Mouse (Mus musculus): Measurements from ENCODE around the gene Khsrp.
"Not testable (repeated sequence)": the region's sequence is repeated elsewhere in the genome, so short reads cannot be mapped to it uniquely, and the experiment has no call there.

The Khsrp gene

DNA sequence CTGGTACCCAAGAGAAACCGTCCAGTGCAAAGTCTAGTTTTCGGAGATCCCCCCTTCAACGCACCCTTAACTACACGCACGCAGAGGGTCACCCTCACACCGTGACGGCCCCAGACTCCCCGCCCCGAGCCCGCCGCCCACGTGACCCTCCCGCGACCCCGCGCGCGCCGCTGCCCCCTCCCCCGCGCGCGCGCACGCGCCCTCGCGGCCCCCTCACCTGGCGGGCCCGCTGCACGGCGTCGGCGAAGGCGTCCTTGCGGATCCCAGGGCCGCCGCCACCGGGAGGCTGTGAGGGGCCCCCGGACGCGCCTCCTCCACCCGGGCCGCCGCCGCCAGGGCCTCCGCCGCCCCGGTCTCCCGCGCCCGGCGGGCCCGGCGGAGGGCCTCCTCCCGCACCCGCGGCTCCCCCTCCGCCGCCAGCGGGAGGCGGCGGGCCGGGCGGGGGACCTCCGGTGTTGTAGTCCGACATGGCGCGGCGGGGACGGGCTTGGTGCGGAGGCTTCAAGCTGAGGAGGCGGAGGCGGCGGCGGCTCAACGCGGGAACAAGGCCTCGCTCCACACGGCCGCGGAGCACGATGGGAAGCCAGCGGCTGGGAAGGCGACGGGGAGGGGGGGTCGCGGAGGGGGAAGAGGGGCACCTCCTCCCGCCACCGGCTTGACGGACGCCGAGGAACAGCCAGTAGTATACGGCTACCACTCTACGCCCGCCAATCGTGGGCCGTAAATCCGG, at the start of gene Khsrp:
Gene Khsrp (minus strand): TSS at position 592 of the 730 bp plus-strand sequence.
- no peak for DNase-seq (ENCODE audit: low spot score)

DNA sequence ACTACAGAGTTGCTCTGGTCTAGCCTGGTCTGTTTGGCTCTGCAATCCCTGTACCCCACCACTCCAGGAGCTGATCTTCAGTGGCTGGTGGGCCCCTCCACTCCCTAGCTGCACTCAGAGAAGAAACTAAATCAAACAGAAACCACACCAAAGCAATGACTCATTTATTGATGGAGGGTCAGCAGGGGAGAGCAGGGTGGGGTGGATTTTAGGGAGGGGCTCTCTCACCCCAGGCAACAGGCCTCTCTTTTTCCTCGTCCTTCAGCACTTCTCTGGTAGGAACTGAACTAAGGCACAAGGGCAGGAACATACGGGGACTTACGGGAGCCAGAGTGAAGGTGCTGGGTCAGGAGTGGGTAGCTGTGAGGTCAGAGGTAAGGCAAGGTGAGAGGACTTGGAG, 48.6 kb upstream of the Khsrp start:
- DNase-seq (ENCODE audit: low spot score) = no peak

GRCm38 (mm10) chr17:57078336-57078735, 47.0 kb upstream of the Khsrp start, which contains the start of gene Dennd1c:
Dennd1c (minus strand) TSS chr17:57078514.
- no peak for DNase-seq (ENCODE audit: low spot score)

- DNase-seq (ENCODE audit: low spot score) = no peak
These were observed 45.6 kb upstream of the Khsrp start for GRCm38 (mm10) chr17:57076916-57077315.

GRCm38 (mm10) chr17:57070699-57071098, 39.4 kb upstream of the Khsrp start:
- DNase-seq (ENCODE audit: low spot score) = no peak

DNA sequence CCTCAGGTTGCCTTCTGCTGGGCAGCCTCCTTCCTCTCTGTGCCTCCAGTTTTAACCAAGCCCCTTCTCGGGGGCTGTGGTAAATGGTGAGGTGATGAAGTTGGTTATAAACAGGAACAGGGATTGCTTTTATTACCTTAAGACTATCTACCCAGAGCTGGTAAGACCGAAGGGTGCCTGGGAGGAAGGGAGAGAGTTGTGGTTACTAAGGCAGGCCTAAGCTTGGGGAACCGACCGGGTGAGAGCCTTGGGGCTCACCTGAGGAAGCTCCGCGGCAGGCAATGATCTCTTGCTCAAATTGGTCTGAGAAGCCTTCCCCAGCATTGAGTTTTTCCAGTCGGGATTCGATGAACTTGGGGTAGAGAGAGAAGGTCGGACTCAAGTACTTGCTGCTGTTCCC, 39.0 kb upstream of the Khsrp start:
- no peak for DNase-seq (ENCODE audit: low spot score)

DNA sequence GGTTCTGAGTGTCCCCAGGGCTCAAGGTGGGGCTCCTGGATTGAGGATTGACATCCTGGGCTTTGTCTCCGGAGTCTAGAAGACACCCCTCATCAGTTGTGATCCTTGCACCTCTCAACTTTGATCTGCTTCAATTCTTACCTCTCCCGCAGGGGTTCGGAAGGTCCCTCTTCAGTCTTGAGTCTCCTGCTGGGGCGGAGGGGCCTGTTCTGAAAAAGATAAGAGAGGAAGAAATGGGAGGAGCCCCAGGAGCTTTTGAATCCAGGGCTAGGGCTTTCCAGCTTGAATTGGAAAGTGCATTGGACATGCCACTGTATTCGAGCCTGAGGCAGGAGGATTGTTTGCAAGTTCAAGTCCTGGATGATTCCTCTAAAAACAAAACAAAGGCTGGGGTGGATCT, 35.6 kb upstream of the Khsrp start:
- no peak for DNase-seq (ENCODE audit: low spot score)

GRCm38 (mm10) chr17:57063031-57063430, 31.7 kb upstream of the Khsrp start:
- DNase-seq (ENCODE audit: low spot score) = no peak

DNA sequence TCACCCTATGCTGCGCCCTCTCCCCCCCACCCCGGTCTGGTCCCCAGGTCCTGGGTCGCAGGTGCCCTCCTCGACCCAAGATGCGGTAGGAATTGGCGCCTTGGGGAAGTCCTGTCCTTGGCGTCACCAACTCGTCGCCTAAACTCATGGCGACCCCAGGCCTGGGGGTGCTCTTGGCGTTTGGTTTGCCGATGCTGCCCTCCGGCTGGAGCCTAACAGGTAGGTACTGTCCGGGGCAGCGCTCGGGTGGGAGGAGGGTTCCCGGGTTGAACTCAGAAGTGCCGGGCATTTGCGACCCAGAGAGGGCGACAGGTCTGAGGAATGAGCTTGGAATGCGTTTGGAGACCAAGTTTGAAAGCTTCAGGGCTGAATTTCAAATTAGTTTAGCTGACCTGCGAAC, 31.2 kb upstream of the Khsrp start:
- no peak for DNase-seq (ENCODE audit: low spot score)

DNA sequence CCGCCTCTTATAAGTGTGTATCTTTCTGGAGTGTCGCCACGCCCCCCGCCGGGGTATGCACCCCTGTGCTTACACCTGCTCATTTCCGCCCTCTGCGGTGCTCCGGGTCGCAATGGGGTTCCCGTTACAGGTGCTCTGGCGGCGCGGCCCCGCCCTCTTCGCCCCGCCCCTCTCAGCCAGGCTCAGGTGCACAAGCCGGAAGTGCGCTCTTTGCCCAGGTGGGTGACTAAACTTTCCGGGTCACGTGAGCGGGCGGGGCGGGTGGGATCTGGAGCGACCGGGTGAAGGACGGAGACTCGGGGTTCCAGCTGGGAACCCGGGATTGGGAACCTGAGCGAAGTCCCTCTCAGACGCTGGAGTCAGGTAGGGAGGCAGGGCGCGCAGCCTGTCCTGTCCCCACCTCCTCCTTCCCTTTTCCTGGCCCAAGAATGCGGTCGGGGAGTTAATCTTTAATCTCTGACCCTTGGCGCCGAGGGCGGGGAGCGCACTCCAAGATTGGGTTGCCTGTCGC, 30.7 kb upstream of the Khsrp start:
- DNase-seq (ENCODE audit: low spot score) = no peak

DNA sequence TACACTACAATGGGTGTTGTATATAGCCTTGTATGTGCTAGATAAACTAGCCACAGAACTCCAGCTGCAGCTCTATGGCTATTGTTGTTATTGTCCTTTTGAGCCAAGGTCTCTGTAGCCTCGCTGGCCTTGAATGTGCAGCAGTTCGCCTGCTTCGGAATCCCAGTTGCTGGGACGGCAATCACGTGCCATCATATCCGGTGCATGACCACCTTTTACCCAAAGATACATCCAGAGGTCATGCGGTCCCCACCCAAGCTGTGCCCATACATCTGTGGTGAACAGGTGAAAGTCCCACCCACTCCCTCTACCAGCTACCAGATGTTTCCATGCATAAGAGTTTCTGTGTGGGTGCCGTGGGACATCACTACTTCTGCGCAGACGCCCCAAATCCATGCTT, 29.7 kb upstream of the Khsrp start:
- DNase-seq (ENCODE audit: low spot score) = no peak

GRCm38 (mm10) chr17:57060231-57060801, 29.0 kb upstream of the Khsrp start:
- peak; percentile 95 for DNase-seq (ENCODE audit: low spot score)

DNA sequence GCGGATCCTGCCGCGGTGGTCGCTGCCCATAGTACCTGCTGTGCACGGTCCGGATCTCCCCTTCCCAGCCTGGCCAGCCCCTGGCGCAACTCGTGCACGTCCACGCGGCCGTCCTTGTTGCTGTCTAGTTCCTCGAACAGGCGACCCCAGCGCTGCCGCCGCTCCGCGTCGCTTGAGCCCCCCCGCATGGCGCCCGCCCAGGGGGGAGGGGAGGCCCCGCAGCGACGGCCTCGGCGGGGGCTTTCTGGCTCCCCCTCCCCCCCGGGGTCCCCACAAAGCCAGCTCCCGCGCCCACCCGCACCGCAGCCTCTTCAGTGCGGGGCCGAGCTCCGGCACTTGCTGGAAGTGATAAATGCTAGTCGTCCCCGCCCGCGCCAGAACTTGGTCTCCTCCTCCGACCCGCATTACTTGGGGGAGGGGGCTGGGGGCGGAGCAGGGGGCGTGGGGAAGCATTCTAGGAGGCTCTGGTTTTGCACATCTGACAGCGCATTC, 28.2 kb upstream of the Khsrp start, which contains the start of gene Slc25a23:
Gene Slc25a23 (minus strand): TSS at position 378 of the 492 bp plus-strand sequence.
- peak; percentile 57 for DNase-seq (ENCODE audit: low spot score)

DNA sequence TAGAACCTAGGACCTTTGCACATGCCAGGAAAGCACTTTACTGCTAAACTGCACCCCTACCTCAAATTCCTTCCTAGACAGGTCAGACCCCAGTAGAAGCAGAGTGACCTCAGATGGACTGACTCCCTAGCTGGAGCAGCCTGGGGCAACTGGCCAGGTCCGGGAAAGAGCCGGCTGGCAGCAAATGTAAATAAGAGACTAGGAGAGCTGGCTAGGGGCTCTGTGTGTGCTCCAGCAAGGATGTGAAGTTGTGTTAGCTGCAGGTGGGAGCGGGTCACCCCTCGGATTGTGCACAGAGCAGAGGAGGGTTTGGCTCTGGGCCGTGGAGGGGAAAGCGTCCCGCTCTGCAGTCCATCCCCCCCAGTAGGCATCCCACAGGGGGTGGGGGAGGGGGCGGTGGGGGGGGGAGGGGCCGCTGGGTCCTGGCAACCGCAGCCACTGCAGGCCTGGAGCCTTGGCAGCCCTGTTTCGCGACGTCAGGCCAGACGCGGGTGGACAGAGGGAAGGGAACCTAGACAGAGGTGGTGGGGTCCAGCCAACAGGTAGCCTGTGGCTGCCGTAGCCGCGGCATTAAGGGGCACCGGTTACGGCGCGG, 27.7 kb upstream of the Khsrp start, which contains the start of gene Crb3:
Gene Crb3 (plus strand): TSS at position 215 of the 595 bp plus-strand sequence.
- DNase-seq (ENCODE audit: low spot score) = no peak

DNA sequence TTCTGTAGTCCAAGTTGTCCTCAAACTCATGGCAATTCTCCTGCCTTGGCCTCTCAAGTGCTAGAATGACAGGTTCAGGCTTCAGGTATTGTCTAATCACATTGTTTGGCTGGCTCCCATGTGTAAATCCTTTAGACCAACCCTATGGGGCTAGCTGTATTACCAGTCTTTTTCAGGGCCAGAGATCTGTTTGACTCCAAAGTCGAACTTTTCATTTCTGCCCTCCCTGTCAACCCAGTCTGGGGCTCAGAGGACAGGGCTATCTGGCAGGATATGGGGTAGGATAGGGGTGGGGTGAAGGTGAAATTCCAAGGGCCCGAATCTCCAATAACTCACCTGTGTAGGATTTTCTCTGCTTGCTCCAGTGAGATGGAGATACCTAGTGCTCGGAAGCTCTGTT, 24.9 kb upstream of the Khsrp start:
- no peak for DNase-seq (ENCODE audit: low spot score)

DNA sequence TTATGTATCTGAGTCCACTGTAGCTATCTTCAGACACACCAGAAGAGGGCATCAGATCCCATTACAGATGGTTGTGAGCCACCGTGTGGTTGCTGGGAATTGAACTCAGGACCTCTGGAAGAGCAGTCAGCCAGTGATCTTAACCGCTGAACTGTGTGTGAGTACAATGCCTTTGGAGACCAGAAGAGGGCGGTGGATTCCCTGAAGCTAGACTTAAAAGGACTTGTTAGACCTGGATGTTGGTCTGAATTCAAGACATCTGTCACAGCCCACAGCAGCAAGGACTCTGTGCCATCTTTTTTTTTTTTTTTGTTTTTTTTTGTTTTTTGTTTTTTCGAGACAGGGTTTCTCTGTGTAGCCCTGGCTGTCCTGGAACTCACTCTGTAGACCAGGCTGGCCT, 20.4 kb upstream of the Khsrp start:
- not testable (repeated sequence) for DNase-seq (ENCODE audit: low spot score)

DNA sequence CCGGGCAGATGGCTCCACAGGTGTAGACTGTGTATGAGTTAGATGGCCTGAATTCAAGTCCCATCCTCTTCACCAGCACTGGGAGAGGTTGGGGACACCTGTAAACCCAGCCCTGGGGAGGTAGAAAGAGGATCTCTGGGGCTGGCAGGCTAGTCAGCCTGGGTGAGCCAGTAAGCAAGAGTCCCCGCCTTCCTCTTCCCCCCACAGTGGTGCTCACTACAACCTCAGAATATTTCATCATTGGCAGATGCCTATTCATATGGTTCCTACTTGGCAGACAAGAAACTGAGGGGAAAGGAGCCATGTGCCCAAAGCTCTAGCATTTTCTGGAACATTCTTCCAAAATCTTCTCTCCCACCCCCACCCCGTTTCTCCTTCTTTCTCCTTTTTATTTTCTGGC, 17.5 kb upstream of the Khsrp start:
- no peak for DNase-seq (ENCODE audit: low spot score)

DNA sequence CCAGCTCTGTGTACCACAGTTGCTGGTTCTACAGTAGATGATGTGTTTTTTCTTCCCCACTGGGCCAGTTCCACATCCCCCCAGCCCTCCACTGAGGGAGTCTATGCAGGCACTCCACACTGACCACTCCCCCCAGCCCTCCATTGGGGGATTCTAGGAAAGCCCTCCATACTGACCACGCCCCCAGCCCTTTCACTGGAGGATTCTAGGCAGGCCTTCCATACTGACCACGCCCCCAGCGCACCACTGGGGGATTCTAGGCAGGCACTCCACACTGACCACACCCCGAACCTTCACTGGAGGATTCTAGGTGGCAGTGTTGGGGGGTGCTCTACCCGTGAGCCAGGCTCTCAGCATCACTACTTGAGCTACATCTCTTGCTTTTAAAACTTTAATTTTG, 16.1 kb upstream of the Khsrp start:
- DNase-seq (ENCODE audit: low spot score) = no peak

GRCm38 (mm10) chr17:57041554-57041953, 10.2 kb upstream of the Khsrp start, which contains the start of gene Slc25a41:
Slc25a41 (minus strand) TSS chr17:57041654.
- DNase-seq (ENCODE audit: low spot score) = no peak

GRCm38 (mm10) chr17:57038978-57039377, 7.7 kb upstream of the Khsrp start:
- no peak for DNase-seq (ENCODE audit: low spot score)

DNA sequence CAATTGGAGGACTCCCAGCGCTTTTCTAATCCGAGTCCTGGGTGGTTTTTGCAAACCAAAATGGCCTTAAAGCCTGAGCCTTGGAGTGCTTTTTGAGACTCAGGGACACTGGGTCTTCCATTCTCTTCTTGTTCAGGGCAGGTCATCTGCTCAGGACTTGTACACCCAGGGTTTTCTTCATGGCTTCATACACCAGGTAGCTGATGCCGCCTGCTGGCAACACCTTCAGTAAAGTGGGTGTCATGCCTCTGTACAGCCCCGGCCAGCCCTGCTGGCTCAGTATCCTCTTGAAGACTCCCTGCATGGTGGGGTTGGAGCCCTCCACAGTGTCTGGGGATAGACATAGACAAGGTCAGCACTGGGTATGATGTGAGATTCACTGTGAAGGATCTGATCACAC, 1.5 kb upstream of the Khsrp start:
- DNase-seq (ENCODE audit: low spot score) = no peak

DNA sequence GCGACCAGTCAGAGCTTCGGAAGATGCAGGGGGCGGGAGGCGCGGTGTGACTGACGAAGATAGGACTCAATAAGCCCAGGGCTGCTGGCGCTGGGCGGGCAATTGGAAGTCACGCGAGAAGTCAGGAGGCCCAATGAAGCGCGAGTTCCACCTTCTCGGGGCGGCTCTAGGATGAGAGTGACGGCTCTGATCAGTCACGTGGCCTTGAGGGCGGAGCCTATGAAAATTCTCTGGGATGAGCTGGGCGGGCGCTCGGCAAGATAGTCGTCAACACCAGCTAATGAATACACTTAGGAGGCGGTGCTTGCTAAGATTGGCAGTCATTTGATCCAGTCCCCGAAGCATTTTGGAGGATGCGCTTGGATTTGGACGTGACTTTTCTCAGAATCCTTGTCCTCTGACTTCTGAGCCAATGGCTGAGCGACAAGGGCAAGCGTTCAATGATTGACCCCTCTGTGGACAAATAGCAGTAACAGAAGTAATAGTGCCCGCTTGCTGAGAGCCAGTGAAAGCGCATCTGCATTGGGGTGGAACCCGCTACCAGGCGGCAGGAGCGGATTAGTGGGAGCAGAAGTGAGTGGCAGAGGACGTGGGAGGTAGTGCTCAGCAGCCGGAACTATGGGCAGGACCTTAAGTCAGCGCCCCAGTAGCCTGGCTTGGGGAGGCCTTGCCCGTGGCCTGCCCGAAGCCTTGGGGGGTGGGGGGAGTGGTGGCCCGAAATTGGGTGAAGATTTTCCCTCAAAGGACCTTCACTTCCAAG, 519 bp upstream of the Khsrp start:
- DNase-seq (ENCODE audit: low spot score) = peak; percentile 100

All from left cerebral cortex, adult 11 months (tissue).